Mouse (Mus musculus) kidney, postnatal 36 days (tissue): ENCODE measurements around the gene Stoml2.

Source experiments
- DNase-seq, 2 experiments: peaks; one replicate each; pipeline ENCODE4 v3.0.0; 2021 to 2022; ENCODE audit warnings: mixed read lengths in 2 of 2

Stoml2 gene

GRCm38 (mm10) chr4:43031237-43031995 lies at the start of gene Stoml2:
Gene Stoml2, minus strand, starts transcription at chr4:43031710.
- DNase-seq, result peak; percentile 97

- peak in 1 of 2 experiments; percentile 6 for DNase-seq
These were observed 46.7 kb upstream of the Stoml2 start for GRCm38 (mm10) chr4:43078071-43078718.

- DNase-seq, result no peak
These were observed 43.4 kb upstream of the Stoml2 start for GRCm38 (mm10) chr4:43074923-43075322.

- DNase-seq, result no peak
These were observed 34.0 kb upstream of the Stoml2 start for GRCm38 (mm10) chr4:43065471-43065870.

GRCm38 (mm10) chr4:43060286-43060685 lies 28.8 kb upstream of the Stoml2 start:
- DNase-seq, result peak in 1 of 2 experiments; percentile 19

GRCm38 (mm10) chr4:43059697-43060096 lies 28.2 kb upstream of the Stoml2 start:
- DNase-seq, result no peak

- peak; percentile 96 to 98 for DNase-seq
These were observed 27.5 kb upstream of the Stoml2 start, which contains the start of gene Unc13b for GRCm38 (mm10) chr4:43058753-43059654. Gene Unc13b, plus strand, starts transcription at chr4:43058953.

GRCm38 (mm10) chr4:43058392-43058752 lies 26.9 kb upstream of the Stoml2 start:
- DNase-seq, result no peak

GRCm38 (mm10) chr4:43057654-43058053 lies 26.1 kb upstream of the Stoml2 start:
- DNase-seq, result no peak

GRCm38 (mm10) chr4:43052627-43053026 lies 21.1 kb upstream of the Stoml2 start:
- DNase-seq, result peak; percentile 75 to 77

- DNase-seq, result peak; percentile 81 to 90
These were observed 15.7 kb upstream of the Stoml2 start for GRCm38 (mm10) chr4:43047231-43047630.

- no peak for DNase-seq
These were observed 15.1 kb upstream of the Stoml2 start for GRCm38 (mm10) chr4:43046607-43047006.

GRCm38 (mm10) chr4:43045659-43046302 lies 14.3 kb upstream of the Stoml2 start, which contains the start of gene Fam214b:
Gene Fam214b, minus strand, starts transcription at chr4:43046220.
- DNase-seq, result peak; percentile 100

GRCm38 (mm10) chr4:43045285-43045658 lies 13.8 kb upstream of the Stoml2 start:
- DNase-seq, result peak in 1 of 2 experiments; percentile 63

- peak; percentile 57 to 75 for DNase-seq
These were observed 13.2 kb upstream of the Stoml2 start for GRCm38 (mm10) chr4:43044673-43045072.

- DNase-seq, result peak; percentile 77 to 81
These were observed 12.3 kb upstream of the Stoml2 start for GRCm38 (mm10) chr4:43043644-43044357.

- DNase-seq, result no peak
These were observed 9.5 kb upstream of the Stoml2 start for GRCm38 (mm10) chr4:43040881-43041547.

GRCm38 (mm10) chr4:43040114-43040572 lies 8.6 kb upstream of the Stoml2 start:
- DNase-seq, result peak; percentile 99

GRCm38 (mm10) chr4:43039609-43040008 lies 8.1 kb upstream of the Stoml2 start:
- peak in 1 of 2 experiments; percentile 7 for DNase-seq

GRCm38 (mm10) chr4:43038567-43039495 lies 7.3 kb upstream of the Stoml2 start:
- DNase-seq, result peak; percentile 46 to 52
